Mouse (Mus musculus) kidney, postnatal 14 days (tissue): ENCODE measurements at regions not wholly inside any gene's neighbourhood (a gene's known extent, or its start where the extent isn't known, plus 50 kb on each side); places are given as distances from the start of the nearest gene placed in this dataset.

Experiments
- DNase-seq: peaks from one replicate; pipeline ENCODE4 v3.0.0; 2022; ENCODE audit warnings: mixed read lengths

DNA sequence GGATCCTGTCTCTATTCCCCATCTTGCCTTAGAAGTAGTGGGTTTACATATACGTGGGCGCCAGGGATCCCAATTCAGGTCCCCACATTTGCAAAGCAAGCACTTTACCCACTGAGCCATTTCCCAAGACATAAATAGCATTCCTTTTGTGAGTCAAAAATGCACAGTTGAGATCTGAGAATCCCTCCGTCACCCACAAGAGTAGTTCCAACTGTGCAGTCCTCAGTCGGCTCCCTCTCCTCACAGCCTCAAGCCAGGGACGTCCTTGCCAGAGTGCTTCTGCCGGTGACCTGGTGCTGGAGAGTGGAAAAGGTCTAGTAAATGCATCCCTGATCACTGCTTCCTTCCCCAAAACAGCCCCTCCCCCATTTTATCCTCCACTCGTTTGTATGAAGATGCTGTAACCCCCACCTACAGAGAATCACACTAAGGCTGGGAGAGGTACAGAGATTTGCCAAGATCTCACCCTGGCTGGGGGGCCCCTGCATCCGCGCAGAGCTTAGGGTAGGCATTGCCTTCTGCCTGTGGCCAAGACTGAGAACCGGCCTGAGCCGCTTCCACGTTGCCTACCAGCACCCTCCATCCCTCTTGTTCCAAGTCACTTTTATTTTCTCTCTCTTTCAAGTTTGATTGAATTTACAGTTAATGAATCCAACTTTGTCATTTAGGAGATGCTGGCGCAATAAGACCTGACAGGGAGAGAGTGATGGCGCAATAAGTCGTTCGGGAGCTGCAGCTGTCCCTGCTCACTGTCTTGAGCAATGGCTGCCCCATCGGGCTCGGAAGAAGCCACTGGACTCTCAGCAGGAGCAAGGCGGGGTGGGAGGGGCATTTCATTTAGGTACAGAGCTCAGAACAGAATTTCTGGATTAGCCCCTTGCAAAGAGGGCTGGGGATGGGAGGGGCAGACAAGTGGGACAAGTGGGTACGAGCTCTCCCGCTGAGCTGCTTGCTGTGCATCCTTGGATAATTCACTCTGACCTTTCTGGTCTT lies 74.5 kb upstream of the Zfp618 start:
- DNase-seq: peak; percentile 42

DNA sequence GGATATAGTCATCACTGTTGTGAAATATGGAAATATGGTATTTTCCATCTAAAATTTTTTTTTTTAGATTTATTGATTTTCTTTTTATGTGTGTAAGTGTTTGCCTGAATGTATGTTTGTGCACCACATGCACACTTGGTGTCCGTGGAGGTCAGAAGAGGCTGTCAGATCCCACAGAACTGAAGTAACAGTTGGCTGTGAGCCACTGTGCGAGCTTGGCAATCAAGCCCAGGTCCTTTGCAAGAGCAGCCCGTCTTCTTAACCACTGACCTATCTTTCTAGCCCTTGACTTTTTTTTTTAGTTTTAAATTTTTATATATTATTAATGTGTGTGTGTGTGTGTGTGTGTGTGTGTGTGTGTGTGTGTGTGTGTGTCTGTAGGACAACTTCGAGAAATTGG lies 52.5 kb upstream of the Zfp618 start:
- no peak for DNase-seq
